Mouse (Mus musculus): ENCODE measurements at regions not wholly inside any gene's neighbourhood (a gene's known extent, or its start where the extent isn't known, plus 50 kb on each side); places are given as distances from the start of the nearest gene placed in this dataset.

GRCm38 (mm10) chr5:35155717-35156116, 50.2 kb upstream of the Lrpap1 start:
- TF ChIP-seq MEF2A (IDR thresholded peaks at IDR 0.05; ENCODE audit: extremely low read depth, insufficient replicate concordance, low read depth, low read length, poor library complexity, severe bottlenecking) (no peak), KAT2A (conservative IDR thresholded peaks at IDR 0.05; ENCODE audit: low read depth, low read length) (no peak), ZNF384 (IDR thresholded peaks at IDR 0.05; ENCODE audit: low read depth, low read length) (no peak)
- no peak overlapping the region for H3K27ac ChIP-seq (ENCODE audit: control insufficient read depth, low read depth, low read length)
- no peaks in the 10 kb centered on the region for H3K9me3 ChIP-seq (replicated peaks; ENCODE audit: insufficient read depth, low read length)
- H3K4me1 ChIP-seq (ENCODE audit: control insufficient read depth in 1 of 2, insufficient read depth in 2 of 2, low read length in 2 of 2) = no peaks in the 10 kb centered on the region
- H3K36me3 ChIP-seq (ENCODE audit: control insufficient read depth in 1 of 2, insufficient read depth in 2 of 2, low read length in 2 of 2) = no peaks in the 10 kb centered on the region
- no peak overlapping the region for H3K9ac ChIP-seq (ENCODE audit: control insufficient read depth, low read depth, low read length, poor library complexity, severe bottlenecking)
- no peak overlapping the region for H3K4me3 ChIP-seq (ENCODE audit: control insufficient read depth in 1 of 2, insufficient read depth in 1 of 2, low read depth in 2 of 2, low read length in 2 of 2)
- H3K79me2 ChIP-seq (ENCODE audit: control insufficient read depth, insufficient read depth, low read length, poor library complexity) = no peaks in the 10 kb centered on the region
- no peak for DNase-seq (ENCODE audit: low read depth, low spot score)
- peaks cover 0 to 1% of the 10 kb centered on the region in 2 experiments; a peak in 1 of 4 replicates for H3K27me3 ChIP-seq (ENCODE audit: control insufficient read depth in 1 of 2, insufficient read depth in 2 of 2, low read length in 2 of 2)

Measured in MEL (cell line).